Mouse (Mus musculus): ENCODE data around the gene Gm28845.

DNA sequence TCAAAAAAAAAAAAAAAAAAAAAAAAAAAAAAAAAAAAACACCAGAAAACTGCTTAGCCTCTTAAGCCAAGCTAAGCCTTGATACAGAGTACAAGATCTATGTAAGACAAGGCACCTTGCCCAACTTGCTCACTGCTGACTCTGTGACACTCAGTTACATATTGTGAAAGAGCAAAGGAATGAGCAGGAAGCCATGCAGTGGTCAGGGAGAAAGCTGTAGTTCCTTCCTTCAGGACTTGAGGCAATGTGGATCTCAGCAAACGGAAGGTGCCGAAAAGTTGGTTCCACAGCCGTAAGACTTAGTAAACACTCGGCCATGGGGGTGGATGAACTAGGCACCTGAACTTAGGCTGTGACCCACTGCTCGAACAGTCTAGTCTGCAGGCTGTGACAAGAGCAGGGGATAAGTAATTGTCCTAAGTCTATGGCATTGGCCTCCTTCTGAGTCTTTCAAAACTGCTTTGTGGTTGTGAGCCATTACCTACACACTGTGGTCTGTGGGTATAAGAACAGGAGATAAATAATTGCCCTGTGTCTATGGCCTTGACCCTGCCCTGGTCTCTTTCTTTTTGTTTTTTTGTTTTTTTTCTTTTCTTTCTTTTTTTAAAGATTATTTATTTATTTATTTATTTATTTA lies 5.7 kb downstream of the Gm28845 start:
- TF ChIP-seq POLR2A (IDR thresholded peaks at IDR 0.05; ENCODE audit: borderline replicate concordance, control insufficient read depth, low read depth, low read length) (no peak), CTCF (IDR thresholded peaks at IDR 0.05; ENCODE audit: control insufficient read depth, insufficient read depth, low read length) (no peak)
